Mouse (Mus musculus) limb, embryonic 15.5 days (tissue): ENCODE data around the gene Mapk8. TPM values are rescaled to one million over a fixed set of nuclear protein-coding genes. Genes with fewer than 3 reads are reported as not detected.

Source experiments
- ATAC-seq: fragments of 200-750 bp; cut with Nextera tagmentation; 2 replicates; pipeline ENCODE4 v1.8.0; 2017; ENCODE audit warnings: low read depth, moderate TSS enrichment; ENCODE audit not compliant: insufficient number of reproducible peaks, low FRiP score, low TSS enrichment
- H3K27ac ChIP-seq: fragments of 300-500 bp; sonication (generic); 2 replicates; pipeline ENCODE4 v1.5.1; 2015; ENCODE audit warnings: moderate library complexity, mild to moderate bottlenecking, inconsistent platforms
- H3K27me3 ChIP-seq: fragments of 300-500 bp; sonication (generic); 2 replicates; pipeline ENCODE4 v1.6.1; 2015; ENCODE audit warnings: inconsistent platforms
- H3K36me3 ChIP-seq: fragments of 300-500 bp; sonication (generic); 2 replicates; pipeline ENCODE4 v1.6.1; 2015; ENCODE audit warnings: inconsistent platforms
- H3K4me1 ChIP-seq: fragments of 300-500 bp; sonication (generic); 2 replicates; pipeline ENCODE4 v1.6.1; 2015; ENCODE audit warnings: inconsistent platforms
- H3K4me2 ChIP-seq: fragments of 300-500 bp; sonication (generic); 2 replicates; pipeline ENCODE4 v1.6.1; 2015; ENCODE audit warnings: mild to moderate bottlenecking, inconsistent platforms
- H3K4me3 ChIP-seq: fragments of 300-500 bp; sonication (generic); 2 replicates; pipeline ENCODE4 v1.5.1; 2015; ENCODE audit warnings: mild to moderate bottlenecking, inconsistent platforms
- H3K9ac ChIP-seq: fragments of 300-500 bp; sonication (generic); 2 replicates; pipeline ENCODE4 v1.6.1; 2015; ENCODE audit warnings: inconsistent platforms
- H3K9me3 ChIP-seq: fragments of 300-500 bp; sonication (generic); 2 replicates; pipeline ENCODE4 v1.6.1; 2016; ENCODE audit warnings: inconsistent platforms
- WGBS: fragments of 180-500 bp; shearing (Covaris S2); methylation state at CpG from one replicate; pipeline ENCODE4 v1.1.7; 2015; 5-methylcytosine and 5-hydroxymethylcytosine counted together
- polyA plus RNA-seq: library from polyadenylated mRNA; unstranded; fragments of >200 nt; fragmentation: Nextera tagmentation; extraction: Ambion mirVana; gene quantifications from 2 replicates; pipeline ENCODE4 v1.2.1, GENCODE M21; 2015

Mapk8 gene
- polyA plus RNA-seq, 1 experiment from 2014 or later, result 14.8 TPM

DNA sequence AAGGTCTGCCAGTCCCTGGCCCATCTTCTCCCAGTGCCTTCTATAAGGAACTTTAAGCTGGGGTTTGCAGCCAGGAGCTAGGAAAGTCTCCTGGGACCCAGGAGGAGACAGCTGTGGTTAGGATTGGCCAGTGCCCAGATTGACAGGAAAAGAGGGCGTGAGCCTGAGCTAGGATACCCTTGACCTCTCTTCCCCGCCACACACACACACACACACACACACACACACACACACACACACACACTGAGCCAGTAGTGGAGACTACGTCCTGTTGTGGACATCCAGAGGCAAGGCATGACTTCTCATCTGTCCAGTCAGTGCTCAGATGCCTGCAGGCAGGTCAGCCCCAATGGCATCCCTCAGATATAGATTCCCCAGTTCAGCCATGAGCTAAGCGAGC, 85.4 kb downstream of the Mapk8 start:
- no peaks in the 10 kb centered on the region for H3K36me3 ChIP-seq
- H3K27ac ChIP-seq, result no peak overlapping the region
- no peaks in the 10 kb centered on the region for H3K9me3 ChIP-seq
- peaks cover 4% of the 10 kb centered on the region; the same call in 1 of the 2 replicates for H3K27me3 ChIP-seq
- no peak overlapping the region for H3K4me2 ChIP-seq
- peaks cover 8% of the 10 kb centered on the region; the same call in 1 of the 2 replicates for H3K4me1 ChIP-seq
- no peak for ATAC-seq
- H3K4me3 ChIP-seq, result no peak overlapping the region
- no peak overlapping the region for H3K9ac ChIP-seq
- WGBS, result 62% methylated on average over 4 of the region's 4 CpGs

DNA sequence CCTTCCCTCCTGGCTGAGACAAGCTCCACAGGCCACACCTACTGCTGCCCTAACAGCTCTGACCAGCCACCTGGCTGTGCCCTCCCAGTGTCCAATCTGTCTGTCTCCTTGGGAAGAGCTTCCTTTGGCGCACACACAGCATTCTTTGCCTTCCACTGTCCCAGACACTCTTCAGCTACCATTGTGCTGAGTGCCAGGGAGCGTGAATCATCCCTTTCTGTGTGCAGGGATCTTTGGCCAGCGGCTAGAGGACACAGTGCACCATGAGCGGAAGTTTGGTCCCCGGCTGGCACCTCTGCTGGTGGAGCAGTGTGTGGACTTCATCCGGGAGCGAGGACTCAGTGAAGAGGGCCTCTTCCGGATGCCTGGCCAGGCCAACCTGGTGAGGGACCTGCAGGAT, 88.1 kb downstream of the Mapk8 start:
- Histone ChIP-seq H3K36me3 (no peaks in the 10 kb centered on the region), H3K27ac (no peak overlapping the region), H3K27me3 (peaks cover 4% of the 10 kb centered on the region; the same call in 1 of the 2 replicates), H3K9ac (no peak overlapping the region), H3K4me3 (no peak overlapping the region), H3K9me3 (no peaks in the 10 kb centered on the region), H3K4me2 (no peak overlapping the region), H3K4me1 (peaks cover 12% of the 10 kb centered on the region; the same call in 1 of the 2 replicates)
- WGBS, result 90% methylated on average over 8 of the region's 8 CpGs
- no peak for ATAC-seq

DNA sequence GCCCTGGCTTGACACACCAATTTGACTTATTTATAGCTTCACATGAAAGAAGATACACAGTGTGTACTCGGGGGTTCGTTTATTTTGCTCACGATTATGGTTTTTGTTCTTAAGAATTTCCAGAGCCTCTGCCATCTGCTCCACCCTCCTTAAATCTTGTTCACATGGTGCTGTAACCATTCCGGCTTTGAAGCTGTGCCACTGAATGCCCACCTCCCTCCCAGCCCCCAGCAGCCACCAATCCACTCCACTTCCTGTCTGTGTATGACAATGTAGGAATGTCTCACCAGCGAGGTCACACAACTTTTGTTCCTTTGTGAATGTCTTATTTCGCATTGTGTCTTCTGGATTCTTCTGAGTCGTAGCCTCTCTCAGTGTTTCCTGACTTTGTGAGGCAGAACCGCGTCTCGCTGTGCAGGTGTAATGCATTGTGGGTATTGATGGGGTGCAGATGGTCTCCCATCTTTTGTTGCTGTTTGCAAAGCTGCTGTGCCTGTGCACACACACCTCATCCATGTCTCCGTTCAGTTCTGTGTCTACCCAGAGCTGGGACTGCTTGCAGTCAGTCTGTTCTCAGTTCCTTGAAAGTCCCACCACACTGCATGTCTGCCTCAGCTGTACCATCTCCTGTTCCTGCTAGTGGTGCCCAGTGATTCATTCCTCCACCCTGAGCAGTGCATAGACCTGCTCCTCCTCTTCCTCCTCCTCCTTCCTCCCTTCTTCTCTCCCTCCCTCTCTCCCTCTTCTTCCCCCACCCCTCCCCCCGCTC, 89.2 kb downstream of the Mapk8 start:
- no peaks in the 10 kb centered on the region for H3K36me3 ChIP-seq
- H3K27me3 ChIP-seq, result peaks cover 4% of the 10 kb centered on the region; the same call in 1 of the 2 replicates
- peaks cover 9% of the 10 kb centered on the region; the same call in 1 of the 2 replicates for H3K4me1 ChIP-seq
- H3K9me3 ChIP-seq, result no peaks in the 10 kb centered on the region
- no peak overlapping the region for H3K4me2 ChIP-seq
- WGBS, result 59% methylated on average over 12 of the region's 12 CpGs
- no peak for ATAC-seq
- no peak overlapping the region for H3K27ac ChIP-seq
- H3K9ac ChIP-seq, result no peak overlapping the region
- no peak overlapping the region for H3K4me3 ChIP-seq

DNA sequence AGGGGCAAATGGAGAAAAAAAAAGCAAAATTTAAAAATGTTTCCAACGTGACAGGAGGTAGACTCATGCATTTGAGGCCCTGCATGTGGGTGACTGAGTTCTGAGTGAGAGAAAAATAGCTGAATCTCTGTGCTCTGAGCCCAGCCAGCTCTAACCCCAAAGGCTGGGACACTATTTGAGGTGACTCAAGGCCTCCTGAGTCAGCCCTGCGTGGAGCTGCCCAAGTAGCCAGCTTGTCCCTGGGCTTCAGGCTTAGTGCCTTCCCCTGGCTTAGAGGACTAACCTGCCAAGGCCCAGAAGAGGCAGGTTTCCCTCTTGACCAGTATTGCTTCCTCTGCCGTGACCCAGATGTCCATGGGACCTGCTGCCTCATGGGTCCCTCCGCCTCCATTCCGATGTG, 91.7 kb downstream of the Mapk8 start:
- Histone ChIP-seq H3K36me3 (no peaks in the 10 kb centered on the region), H3K9ac (no peak overlapping the region), H3K9me3 (no peaks in the 10 kb centered on the region), H3K4me3 (no peak overlapping the region), H3K27ac (no peak overlapping the region), H3K4me1 (peaks cover 20% of the 10 kb centered on the region), H3K27me3 (peaks cover 25% of the 10 kb centered on the region), H3K4me2 (no peak overlapping the region)
- no peak for ATAC-seq
- WGBS, result 87% methylated on average over 5 of the region's 5 CpGs

GRCm38 (mm10) chr14:33352890-33353289, 94.1 kb downstream of the Mapk8 start:
- no peak overlapping the region for H3K4me3 ChIP-seq
- H3K4me2 ChIP-seq, result no peak overlapping the region
- no peaks in the 10 kb centered on the region for H3K9me3 ChIP-seq
- peaks cover 43% of the 10 kb centered on the region for H3K27me3 ChIP-seq
- no peak overlapping the region for H3K9ac ChIP-seq
- H3K27ac ChIP-seq, result no peak overlapping the region
- H3K36me3 ChIP-seq, result no peaks in the 10 kb centered on the region
- no peak for ATAC-seq
- 75% methylated on average over 6 of the region's 6 CpGs for WGBS
- H3K4me1 ChIP-seq, result peaks cover 20% of the 10 kb centered on the region

DNA sequence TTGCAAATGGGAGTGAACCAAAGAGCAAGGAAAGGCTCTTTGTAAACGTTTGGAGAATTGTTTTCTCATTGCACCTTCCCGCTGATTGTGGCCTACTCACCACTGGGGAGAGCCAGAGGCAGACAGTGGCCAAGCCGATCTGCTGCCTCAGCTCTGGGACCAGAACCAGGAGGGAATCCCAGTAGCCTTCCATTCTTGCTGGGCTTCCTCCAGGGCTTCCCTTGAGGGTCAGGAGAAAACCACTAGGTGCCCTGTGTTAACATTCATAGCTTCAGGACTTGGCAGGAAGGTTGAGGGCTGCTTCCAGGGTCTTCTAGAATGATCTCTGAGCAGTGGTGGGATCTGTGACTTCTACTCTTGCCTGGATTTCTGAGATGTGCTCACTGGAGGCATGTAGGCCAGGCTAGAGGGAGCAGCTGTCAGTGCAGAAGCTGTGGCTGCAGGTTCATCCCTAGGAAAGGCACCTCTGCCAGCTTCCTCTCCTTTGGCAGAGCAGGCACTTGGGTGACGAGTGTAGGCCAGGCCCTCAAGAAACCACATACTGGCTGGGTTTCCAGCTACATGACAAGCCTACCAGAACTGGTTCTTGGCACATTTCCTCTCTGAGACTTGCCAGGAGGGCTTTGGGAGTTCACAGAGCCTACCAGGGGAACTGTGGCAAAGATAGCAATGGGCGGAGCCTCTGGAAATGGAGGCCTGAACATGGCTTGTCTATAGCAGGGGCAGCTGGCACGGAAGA, 94.8 kb downstream of the Mapk8 start:
- Histone ChIP-seq H3K36me3 (no peaks in the 10 kb centered on the region), H3K4me1 (peaks cover 20% of the 10 kb centered on the region), H3K9ac (no peak overlapping the region), H3K27me3 (peaks cover 43% of the 10 kb centered on the region), H3K9me3 (no peaks in the 10 kb centered on the region), H3K27ac (no peak overlapping the region), H3K4me3 (no peak overlapping the region), H3K4me2 (peak overlapping the region; percentile 87; the same call in 1 of the 2 replicates)
- WGBS, result 61% methylated on average over 6 of the region's 6 CpGs
- ATAC-seq, result no peak

GRCm38 (mm10) chr14:33351019-33351418, 95.9 kb downstream of the Mapk8 start:
- Histone ChIP-seq H3K27me3 (peaks cover 43% of the 10 kb centered on the region), H3K4me2 (peak overlapping the region; percentile 87), H3K4me3 (peak overlapping the region; percentile 45), H3K36me3 (no peaks in the 10 kb centered on the region), H3K27ac (no peak overlapping the region), H3K4me1 (peaks cover 20% of the 10 kb centered on the region), H3K9me3 (no peaks in the 10 kb centered on the region), H3K9ac (peak overlapping the region; percentile 45)
- ATAC-seq, result no peak
- 2% methylated on average over 41 of the region's 42 CpGs for WGBS

- Histone ChIP-seq H3K9me3 (no peaks in the 10 kb centered on the region), H3K4me2 (no peak overlapping the region), H3K4me3 (no peak overlapping the region), H3K36me3 (no peaks in the 10 kb centered on the region), H3K4me1 (peaks cover 15% of the 10 kb centered on the region), H3K27me3 (peaks cover 43% of the 10 kb centered on the region), H3K9ac (no peak overlapping the region), H3K27ac (no peak overlapping the region)
- WGBS, result 66% methylated on average over 1 of the region's 1 CpGs
- ATAC-seq, result no peak
Observed at GRCm38 (mm10) chr14:33348146-33348545, 98.8 kb downstream of the Mapk8 start.

- Histone ChIP-seq H3K4me2 (no peak overlapping the region), H3K4me1 (peaks cover 15% of the 10 kb centered on the region), H3K9me3 (no peaks in the 10 kb centered on the region), H3K9ac (no peak overlapping the region), H3K27me3 (peaks cover 42% of the 10 kb centered on the region), H3K4me3 (no peak overlapping the region), H3K27ac (no peak overlapping the region), H3K36me3 (no peaks in the 10 kb centered on the region)
- 52% methylated on average over 4 of the region's 4 CpGs for WGBS
- no peak for ATAC-seq
Observed at GRCm38 (mm10) chr14:33347738-33348137, 99.2 kb downstream of the Mapk8 start.

DNA sequence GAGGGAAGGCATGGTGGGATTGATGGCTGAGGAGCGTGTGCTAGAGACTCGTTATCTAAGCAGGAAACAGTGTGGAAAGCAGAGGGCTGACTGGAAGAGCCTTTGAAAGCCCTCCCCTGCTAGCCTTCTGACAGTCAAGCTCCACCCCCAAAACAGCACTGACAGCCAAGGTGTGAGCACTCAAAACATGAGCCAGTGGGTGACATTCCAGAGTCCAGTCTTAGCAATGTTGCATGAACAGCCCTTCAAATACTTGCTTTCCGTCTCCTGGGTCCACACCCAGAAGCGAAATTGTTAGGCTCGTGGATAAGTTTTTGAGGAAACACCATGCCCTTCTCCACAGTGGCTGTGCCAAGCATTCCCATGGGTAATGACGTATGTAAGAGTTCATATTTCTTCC, 100.4 kb downstream of the Mapk8 start:
- Histone ChIP-seq H3K4me3 (no peak overlapping the region), H3K27me3 (peaks cover 31% of the 10 kb centered on the region), H3K4me1 (peaks cover 9% of the 10 kb centered on the region), H3K4me2 (no peak overlapping the region), H3K27ac (no peak overlapping the region), H3K36me3 (no peaks in the 10 kb centered on the region), H3K9ac (no peak overlapping the region), H3K9me3 (no peaks in the 10 kb centered on the region)
- ATAC-seq, result no peak
- 69% methylated on average over 6 of the region's 6 CpGs for WGBS

DNA sequence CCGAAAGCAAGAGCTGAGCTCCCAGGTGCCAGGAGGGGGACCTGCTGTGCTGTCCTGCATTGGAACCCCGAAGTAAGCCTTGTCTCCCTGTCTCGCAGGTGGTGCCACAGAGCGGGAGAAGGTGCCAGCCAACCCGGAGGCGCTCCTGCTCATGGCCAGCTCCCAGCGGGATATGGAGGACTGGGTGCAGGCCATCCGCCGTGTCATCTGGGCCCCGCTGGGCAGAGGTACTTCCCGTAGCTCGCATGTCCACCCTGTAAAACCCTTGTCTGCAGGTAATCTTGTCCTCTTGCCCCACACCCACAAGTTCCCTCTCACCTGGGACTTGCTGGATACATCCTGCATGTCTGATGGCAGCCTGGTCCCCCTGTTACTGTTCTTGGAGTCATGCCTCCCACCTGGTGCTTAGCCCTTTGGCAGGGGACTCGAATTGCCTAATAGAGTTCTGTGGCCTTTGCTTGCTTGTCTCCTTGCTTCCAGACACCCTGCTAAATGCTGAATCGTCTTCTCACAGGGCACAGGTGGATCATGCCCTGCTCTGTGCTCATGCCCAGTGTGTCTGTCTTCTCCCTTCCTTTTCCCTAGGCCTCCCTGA, 103.7 kb downstream of the Mapk8 start:
- Histone ChIP-seq H3K4me3 (no peak overlapping the region), H3K27ac (no peak overlapping the region), H3K4me1 (0 out of 2 replicates have a peak, but pooled peaks cover 2% of the 10 kb centered on the region), H3K9me3 (no peaks in the 10 kb centered on the region), H3K36me3 (no peaks in the 10 kb centered on the region), H3K27me3 (no peaks in the 10 kb centered on the region), H3K9ac (no peak overlapping the region), H3K4me2 (no peak overlapping the region)
- 88% methylated on average over 14 of the region's 14 CpGs for WGBS
- ATAC-seq, result no peak

- no peak overlapping the region for H3K4me3 ChIP-seq
- no peaks in the 10 kb centered on the region for H3K9me3 ChIP-seq
- no peak for ATAC-seq
- WGBS, result 73% methylated on average over 5 of the region's 5 CpGs
- no peak overlapping the region for H3K4me2 ChIP-seq
- H3K4me1 ChIP-seq, result peaks cover 6% of the 10 kb centered on the region; the same call in 1 of the 2 replicates
- H3K36me3 ChIP-seq, result no peaks in the 10 kb centered on the region
- H3K27ac ChIP-seq, result no peak overlapping the region
- no peak overlapping the region for H3K9ac ChIP-seq
- no peaks in the 10 kb centered on the region for H3K27me3 ChIP-seq
Observed at GRCm38 (mm10) chr14:33338684-33339083, 108.3 kb downstream of the Mapk8 start.
